Comparison of ENCODE assay signal across 8 mouse cellular contexts in the genomic region with DNA sequence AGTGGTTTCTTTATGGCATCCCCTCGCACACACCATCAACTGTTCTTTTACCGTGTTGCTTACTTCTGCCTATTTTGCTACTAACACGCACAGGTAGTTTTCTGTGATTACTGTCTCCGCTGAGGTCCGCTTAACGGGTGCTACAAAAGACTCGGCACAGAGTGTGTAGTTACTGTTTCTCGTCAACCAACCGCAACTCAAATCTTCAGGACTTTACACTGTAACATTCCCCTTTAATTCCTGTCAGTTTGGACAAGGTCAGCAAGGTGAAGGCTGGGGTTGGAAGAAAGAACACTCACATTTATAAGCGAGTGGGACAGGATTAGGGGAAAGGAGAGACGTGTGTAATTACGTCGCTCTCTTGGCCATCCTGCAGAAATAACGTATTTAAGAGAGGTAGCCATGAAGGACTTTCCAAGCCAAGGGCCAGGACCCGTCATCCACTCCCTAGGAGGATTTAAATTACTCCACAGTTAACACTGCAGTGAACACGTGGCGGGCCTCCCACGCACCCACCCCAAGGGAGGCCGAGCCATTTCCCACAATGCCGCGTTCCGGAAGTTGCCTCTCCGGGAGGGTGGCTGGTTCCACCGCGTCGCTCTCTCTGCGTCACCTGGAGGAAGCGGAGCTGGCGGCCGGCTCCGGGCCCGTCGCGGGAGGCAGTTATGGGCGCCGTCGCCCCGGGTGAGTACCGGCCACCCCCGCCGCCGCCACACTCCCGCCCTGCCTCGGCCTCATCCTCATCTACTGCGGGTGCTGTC. TPM values are rescaled to one million over a fixed set of nuclear protein-coding genes. Genes with fewer than 3 reads are reported as not detected.
DNase-seq lines count a peak whose midpoint lies in the region; ATAC-seq and TF ChIP-seq lines count a peak whose summit lies in the region.

A gene (plus strand): TSS at position 285 of the 761 bp plus-strand sequence.

- 9% methylated on average over 45 of the region's 45 CpGs for WGBS in lung, embryonic 16.5 days

- H3K27me3 ChIP-seq in MEL (ENCODE audit: control insufficient read depth in 1 of 2, insufficient read depth in 2 of 2, low read length in 2 of 2) = peaks cover 0 to 2% of the 10 kb centered on the region in 2 experiments; a peak in 1 of 4 replicates
- no peaks in the 10 kb centered on the region for H3K27me3 ChIP-seq in lung, embryonic 16.5 days (ENCODE audit: control insufficient read depth, insufficient read depth, low read depth, low read length)

- peak within 1 kb of the TSS; percentile 90 for H3K9ac ChIP-seq in MEL (ENCODE audit: control insufficient read depth, low read depth, low read length, poor library complexity, severe bottlenecking)
- H3K9ac ChIP-seq in lung, embryonic 16.5 days (ENCODE audit: low read length) = peak within 1 kb of the TSS; percentile 92

- ATAC-seq in hematopoietic stem cell, adult 5-6 weeks (replicated peaks in 1 of 2; ENCODE audit: insufficient read depth in 1 of 2, low FRiP score in 2 of 2, low TSS enrichment in 1 of 2, low read depth in 1 of 2, poor library complexity in 2 of 2, severe bottlenecking in 2 of 2) = peak; percentile 98 to 99
- peak; percentile 98 for ATAC-seq in lung, embryonic 16.5 days (ENCODE audit: low read depth)

- H3K4me3 ChIP-seq in MEL (ENCODE audit: control insufficient read depth in 1 of 2, insufficient read depth in 1 of 2, low read depth in 2 of 2, low read length in 2 of 2) = peak within 1 kb of the TSS; percentile 97 to 99
- peak within 1 kb of the TSS; percentile 98 for H3K4me3 ChIP-seq in lung, embryonic 16.5 days (ENCODE audit: low read length)

- TF ChIP-seq POLR2A in MEL (IDR thresholded peaks at IDR 0.05; ENCODE audit: control insufficient read depth in 1 of 2, insufficient read depth in 1 of 2, low read depth in 1 of 2, low read length in 2 of 2, poor library complexity in 1 of 2) = peak; percentile 86 to 91

- H3K27ac ChIP-seq in MEL (ENCODE audit: control insufficient read depth, low read depth, low read length) = peak within 1 kb of the TSS; percentile 46
- peak within 1 kb of the TSS; percentile 75 for H3K27ac ChIP-seq in lung, embryonic 16.5 days (ENCODE audit: low read length)

- peak within 1 kb of the TSS; percentile 93 for H3K4me2 ChIP-seq in lung, embryonic 16.5 days (ENCODE audit: low read depth, low read length)

- peak in 1 of 2 experiments; percentile 15; a peak in 1 of 4 replicates for TF ChIP-seq EP300 in MEL (IDR thresholded peaks at IDR 0.05; ENCODE audit: low read depth in 1 of 2, low read length in 2 of 2)

- H3K79me2 ChIP-seq in MEL (ENCODE audit: control insufficient read depth, insufficient read depth, low read length, poor library complexity) = peaks cover 33% of the 10 kb centered on the region

- no peak for TF ChIP-seq RAD21 in MEL (IDR thresholded peaks at IDR 0.05; ENCODE audit: low read depth, low read length)

- peak; percentile 94 for DNase-seq in MEL (ENCODE audit: low read depth, low spot score)
- peak; percentile 90 for DNase-seq in cerebellum, adult 8-10 months
- peak; percentile 86 for DNase-seq in forelimb bud, embryonic 11.5 days (ENCODE audit: low read depth, low spot score)
- peak; percentile 86 for DNase-seq in layer of hippocampus, adult 9-10 months (ENCODE audit: low spot score)
- peak; percentile 95 for DNase-seq in ovary, postnatal 10 days (ENCODE audit: low spot score)
- DNase-seq in thymus, postnatal 10 days (ENCODE audit: low spot score in 2 of 2) = peak; percentile 85 to 91

- TF ChIP-seq CTCF in MEL (IDR thresholded peaks at IDR 0.05 in 2 of 3, conservative IDR thresholded peaks at IDR 0.05 in 1 of 3; ENCODE audit: control insufficient read depth in 1 of 3, insufficient read depth in 1 of 3, low read depth in 2 of 3, low read length in 3 of 3, poor library complexity in 1 of 3, severe bottlenecking in 1 of 3) = no peak

- H3K4me1 ChIP-seq in MEL (ENCODE audit: control insufficient read depth in 1 of 2, insufficient read depth in 2 of 2, low read length in 2 of 2) = peaks cover 0 to 23% of the 10 kb centered on the region in 2 experiments; a peak in 3 of 4 replicates
- H3K4me1 ChIP-seq in lung, embryonic 16.5 days (replicated peaks; ENCODE audit: control insufficient read depth, insufficient read depth, low read length) = peaks cover 13% of the 10 kb centered on the region

- no peaks in the 10 kb centered on the region for H3K9me3 ChIP-seq in MEL (replicated peaks; ENCODE audit: insufficient read depth, low read length)
- no peaks in the 10 kb centered on the region; the same call in 1 of the 2 replicates for H3K9me3 ChIP-seq in lung, embryonic 16.5 days (ENCODE audit: control insufficient read depth, low read length)

- H3K36me3 ChIP-seq in MEL (ENCODE audit: control insufficient read depth in 1 of 2, insufficient read depth in 2 of 2, low read length in 2 of 2) = peaks cover 0 to 19% of the 10 kb centered on the region in 2 experiments; a peak in 3 of 4 replicates
- H3K36me3 ChIP-seq in lung, embryonic 16.5 days (ENCODE audit: control insufficient read depth, insufficient read depth, low read length) = peaks cover 2% of the 10 kb centered on the region; the same call in 1 of the 2 replicates

TF ChIP-seq in MEL, 35 proteins besides CTCF, POLR2A, EP300 and RAD21:
- TF ChIP-seq GABPA (IDR thresholded peaks at IDR 0.05; ENCODE audit: low read depth, low read length) = no peak; the same call in 1 of the 2 replicates
- no peak for TF ChIP-seq SMC3 (IDR thresholded peaks at IDR 0.05; ENCODE audit: low read depth, low read length)
- TF ChIP-seq ELF1 (IDR thresholded peaks at IDR 0.05; ENCODE audit: low read depth, low read length) = peak; percentile 88
- peak; percentile 98 for TF ChIP-seq MAX (IDR thresholded peaks at IDR 0.05; ENCODE audit: low read length)
- no peak for TF ChIP-seq NRF1 (IDR thresholded peaks at IDR 0.05; ENCODE audit: insufficient read depth, low read depth, low read length, poor library complexity, severe bottlenecking)
- TF ChIP-seq POLR2AphosphoS5 (IDR thresholded peaks at IDR 0.05; ENCODE audit: borderline replicate concordance, low read depth, low read length) = no peak
- TF ChIP-seq TCF12 (IDR thresholded peaks at IDR 0.05; ENCODE audit: low read depth, low read length) = peak; percentile 76
- TF ChIP-seq JUND (IDR thresholded peaks at IDR 0.05; ENCODE audit: low read depth, low read length) = no peak; the same call in 1 of the 2 replicates
- TF ChIP-seq MAZ (IDR thresholded peaks at IDR 0.05; ENCODE audit: low read depth, low read length) = peak; percentile 80; the same call in 1 of the 2 replicates
- TF ChIP-seq SIN3A (IDR thresholded peaks at IDR 0.05; ENCODE audit: low read length) = peak; percentile 98
- TF ChIP-seq NELFE (IDR thresholded peaks at IDR 0.05; ENCODE audit: low read depth, low read length) = peak; percentile 91
- TF ChIP-seq ZC3H11A (IDR thresholded peaks at IDR 0.05; ENCODE audit: low read depth, low read length) = no peak
- TF ChIP-seq HCFC1 (IDR thresholded peaks at IDR 0.05; ENCODE audit: low read depth, low read length) = peak; percentile 93
- TF ChIP-seq TBP (IDR thresholded peaks at IDR 0.05; ENCODE audit: low read depth, low read length) = peak; percentile 79
- TF ChIP-seq USF1 (IDR thresholded peaks at IDR 0.05; ENCODE audit: low read depth, low read length) = peak; percentile 82
- TF ChIP-seq POLR2AphosphoS2 (IDR thresholded peaks at IDR 0.05; ENCODE audit: low read length) = peak; percentile 56; the same call in 1 of the 2 replicates
- peak; percentile 75 for TF ChIP-seq KAT2A (conservative IDR thresholded peaks at IDR 0.05; ENCODE audit: low read depth, low read length)
- TF ChIP-seq CHD1 (IDR thresholded peaks at IDR 0.05; ENCODE audit: low read depth, low read length) = no peak
- peak; percentile 98 for TF ChIP-seq MXI1 (IDR thresholded peaks at IDR 0.05; ENCODE audit: low read depth, low read length)
- no peak for TF ChIP-seq E2F4 (IDR thresholded peaks at IDR 0.05; ENCODE audit: borderline replicate concordance, low read depth, low read length)
- peak; percentile 100 for TF ChIP-seq MYC (IDR thresholded peaks at IDR 0.05; ENCODE audit: low read depth, low read length)
- TF ChIP-seq ETS1 (IDR thresholded peaks at IDR 0.05; ENCODE audit: low read depth, low read length) = peak; percentile 53
- TF ChIP-seq RCOR1 (IDR thresholded peaks at IDR 0.05; ENCODE audit: low read depth, low read length) = no peak
- peak; percentile 44; the same call in 1 of the 2 replicates for TF ChIP-seq ZMIZ1 (IDR thresholded peaks at IDR 0.05; ENCODE audit: low read depth, low read length)
- no peak for TF ChIP-seq UBTF (IDR thresholded peaks at IDR 0.05; ENCODE audit: borderline replicate concordance, insufficient read depth, low read depth, low read length)

RNA-seq across cellular contexts. Expression of the gene that starts here (rescaled TPM):
- total RNA-seq in MEL (2012; rRNA removed) = 75.7 and 76.4 TPM in 2 replicates
- 100 to 1,000 TPM in 1 of 2 experiments, 10 to 100 TPM in 1; 66.6 to 256 TPM for polyA plus RNA-seq in MEL (2012; ENCODE audit: insufficient read depth in 1 of 2, insufficient read length in 2 of 2, low read depth in 1 of 2, low replicate concordance in 2 of 2, missing spikeins in 1 of 2)
- total RNA-seq in hematopoietic stem cell, adult 5-6 weeks (2017) = 58.2 and 83.0 TPM in 2 replicates
- polyA plus RNA-seq in lung, embryonic 16.5 days (2015; fragmentation: Nextera tagmentation; extraction: Ambion mirVana) = 39.5 and 40.3 TPM in 2 replicates

Comparison
In these comparisons a context has a peak if more than half of its experiments do, and no peak if none do; other contexts are left out.
1. Peak in every context shown above with its lines: DNase-seq, ATAC-seq, H3K4me3 ChIP-seq and H3K27ac ChIP-seq.